Mouse (Mus musculus): ENCODE results near the gene G430095P16Rik.
A peak's percentile ranks its signal among the peaks of the same experiment; 100 is the strongest.

The G430095P16Rik gene

DNA sequence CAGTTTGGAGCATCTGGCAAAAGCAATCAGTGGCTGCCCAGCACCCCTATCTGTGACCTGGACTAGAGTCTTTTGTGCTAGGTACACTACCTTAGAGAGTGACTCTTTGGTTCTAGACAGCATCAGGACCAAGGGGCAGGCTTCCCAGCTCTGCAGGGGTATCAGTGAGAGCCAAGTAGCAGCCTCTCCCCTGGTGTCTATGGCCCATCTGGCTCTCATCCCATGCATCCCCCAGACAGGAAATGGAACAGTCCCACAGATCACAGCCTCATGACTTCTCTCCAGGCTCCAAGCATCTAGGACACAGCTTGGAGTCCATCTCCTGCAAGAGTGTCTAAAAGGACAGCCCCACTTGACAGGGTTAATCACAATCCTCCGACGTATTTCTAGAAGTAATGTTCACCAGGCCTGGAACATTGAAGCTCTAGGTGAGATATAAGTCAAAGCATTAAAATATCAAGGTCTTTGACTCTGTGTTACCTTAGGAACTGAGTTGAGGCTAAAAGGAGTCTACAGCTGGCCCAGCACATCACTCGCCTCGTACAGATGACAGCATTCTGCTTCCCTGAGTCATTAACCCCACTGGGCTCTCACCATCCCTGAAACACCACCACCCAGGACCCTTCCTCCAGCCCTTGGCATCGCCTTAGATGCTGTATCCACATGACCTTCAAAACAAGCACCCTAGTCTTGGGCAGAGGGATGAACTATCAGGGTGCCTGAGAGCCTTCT lies 3.7 kb upstream of the G430095P16Rik start:
- no peak for DNase-seq (ENCODE audit: low read depth, low spot score)

DNA sequence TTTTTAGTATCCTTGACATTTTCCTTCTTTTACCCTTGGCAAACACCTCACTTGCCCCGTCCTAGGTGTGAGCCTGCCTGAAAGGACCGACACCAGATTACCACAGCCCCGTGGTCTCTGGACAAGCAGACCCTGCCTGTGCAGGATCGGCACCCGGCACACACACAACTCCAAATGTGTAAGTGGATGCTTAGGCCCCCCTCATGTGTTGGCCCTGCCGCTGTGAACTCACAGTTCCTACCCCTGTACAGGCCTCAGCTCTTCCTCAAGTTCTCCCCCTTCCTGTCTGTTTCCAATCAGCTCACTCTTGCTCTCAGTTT lies 317 bp upstream of the G430095P16Rik start:
- DNase-seq (ENCODE audit: low read depth, low spot score): no peak

DNA sequence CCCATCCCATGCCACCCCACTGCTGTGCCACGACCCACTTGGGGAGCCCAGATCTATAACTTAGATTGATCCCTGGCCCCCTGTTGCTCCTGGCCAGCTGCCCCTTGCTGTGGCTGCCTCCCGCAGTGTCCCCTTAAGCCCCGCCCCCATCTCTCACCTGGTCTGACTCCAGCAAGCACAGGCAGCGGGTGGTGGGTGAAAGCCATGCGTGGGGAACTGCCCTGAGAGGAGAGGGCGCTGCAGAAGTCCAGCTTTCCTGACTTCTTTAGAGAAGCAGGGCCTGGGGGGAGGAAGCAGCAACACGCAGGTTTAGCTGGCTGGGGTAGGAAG lies 729 bp downstream of the G430095P16Rik start:
- DNase-seq (ENCODE audit: low read depth, low spot score): no peak

DNA sequence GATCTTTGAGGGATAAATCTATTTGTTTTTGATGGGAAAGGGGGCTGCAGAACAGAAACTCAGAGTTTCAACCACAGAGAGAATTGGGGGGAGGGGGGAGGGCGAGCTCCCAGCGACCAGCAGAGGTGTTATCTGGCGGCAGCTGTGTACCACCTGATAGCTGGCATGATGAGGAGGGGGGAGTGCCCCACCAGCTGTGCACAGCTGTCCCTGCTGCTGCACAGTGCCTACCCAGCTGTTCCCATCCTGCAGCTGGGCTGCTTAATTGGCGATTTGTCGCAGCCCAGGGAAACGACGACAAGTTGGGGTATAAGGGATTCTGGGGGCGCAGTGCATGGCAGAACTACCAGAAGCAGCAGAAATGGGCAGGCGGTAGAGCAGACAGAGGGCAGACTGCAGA lies 1.9 kb downstream of the G430095P16Rik start:
- no peak for DNase-seq (ENCODE audit: low read depth, low spot score)

DNA sequence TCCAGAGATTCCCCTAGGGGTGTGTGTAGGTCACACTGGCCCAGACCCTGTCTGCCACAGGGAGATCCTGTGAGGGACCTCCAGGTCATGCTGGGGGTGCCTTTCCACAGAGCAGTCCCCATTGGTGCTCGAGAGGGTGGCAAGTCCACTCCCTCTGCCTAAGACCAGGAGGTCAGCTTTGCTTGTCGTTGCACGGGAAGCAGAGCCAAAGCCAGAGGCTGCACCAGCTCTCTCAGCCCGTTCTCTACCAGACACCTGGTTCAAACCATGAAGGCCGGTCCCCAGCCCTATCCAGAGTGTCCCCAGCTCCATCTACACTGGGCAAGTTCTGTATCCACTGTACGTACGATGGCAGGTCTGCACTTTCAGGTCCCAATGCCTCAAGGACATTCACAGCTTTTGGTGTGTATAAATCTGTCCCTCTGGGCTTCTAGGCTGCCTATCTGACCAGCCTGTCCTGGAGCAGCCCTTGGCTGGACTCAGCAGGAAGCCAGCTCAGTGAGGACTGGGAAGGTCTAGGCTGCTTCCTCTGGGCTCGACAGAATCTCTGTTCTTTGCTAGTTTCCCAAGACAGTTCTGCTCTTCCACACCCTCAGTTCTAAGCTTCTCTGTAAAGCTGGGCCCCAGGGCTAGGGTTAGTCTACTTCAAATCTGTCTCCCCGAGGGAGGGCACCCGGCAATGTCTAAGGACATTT lies 2.6 kb downstream of the G430095P16Rik start:
- DNase-seq (ENCODE audit: low read depth, low spot score): no peak

DNA sequence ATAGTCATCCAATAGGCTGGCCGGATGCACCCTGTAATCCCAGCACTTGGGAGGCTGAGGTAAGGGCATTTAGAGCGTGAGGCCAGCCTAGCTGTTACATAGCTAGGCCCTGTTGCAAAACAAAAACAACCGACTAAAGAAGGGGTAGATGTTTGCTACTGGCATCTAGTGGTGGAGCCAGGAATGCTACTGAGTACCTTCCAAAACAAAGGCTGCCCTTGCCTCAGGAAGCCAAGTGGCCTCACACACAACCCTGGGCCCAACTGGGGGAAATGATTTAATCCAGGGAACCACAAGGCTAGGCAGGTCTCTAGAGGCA lies 3.1 kb downstream of the G430095P16Rik start:
- no peak for DNase-seq (ENCODE audit: low read depth, low spot score)

DNA sequence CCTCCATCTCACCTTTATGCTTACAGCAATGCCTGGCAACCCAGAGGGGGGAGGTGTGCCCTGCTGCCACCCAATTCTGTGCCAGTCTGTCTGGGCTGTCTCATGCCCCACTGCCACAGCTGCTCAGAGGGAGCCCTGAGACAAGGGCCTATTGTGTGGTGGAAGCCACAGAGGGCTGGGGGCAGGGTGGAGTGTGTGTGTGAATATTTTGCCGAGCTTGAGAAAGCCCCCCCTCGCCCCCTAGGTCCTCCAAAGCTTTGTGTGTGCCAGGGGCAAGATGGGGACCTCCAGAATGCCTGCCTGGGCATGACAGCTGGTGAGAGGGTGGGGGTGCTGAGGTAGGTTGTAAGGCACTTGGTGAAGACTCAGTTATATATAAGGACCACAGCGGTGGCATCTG lies 5.7 kb downstream of the G430095P16Rik start:
- DNase-seq (ENCODE audit: low read depth, low spot score): no peak

DNA sequence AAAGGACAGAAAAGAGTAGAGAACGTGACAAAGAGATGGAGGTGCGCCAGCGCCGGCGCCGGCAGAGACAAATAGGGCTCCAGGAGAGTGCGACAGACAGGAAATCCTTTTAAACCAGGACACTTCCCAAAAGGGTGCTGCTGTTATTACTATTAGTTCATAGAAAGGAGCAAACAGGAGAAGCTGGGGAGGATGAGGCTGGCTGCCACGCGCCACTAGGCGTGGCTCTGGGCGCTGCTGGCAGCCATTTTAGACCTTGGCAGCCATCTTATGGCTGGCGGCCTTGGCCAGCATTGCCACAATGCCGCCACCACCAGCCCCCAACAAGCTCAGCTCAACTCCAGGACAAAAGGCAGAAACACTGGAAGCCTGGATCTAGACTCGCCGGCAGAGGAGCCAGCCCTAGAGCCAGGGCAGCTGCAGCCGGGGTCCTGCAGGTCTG lies 7.1 kb downstream of the G430095P16Rik start:
- DNase-seq (ENCODE audit: low read depth, low spot score): no peak

DNA sequence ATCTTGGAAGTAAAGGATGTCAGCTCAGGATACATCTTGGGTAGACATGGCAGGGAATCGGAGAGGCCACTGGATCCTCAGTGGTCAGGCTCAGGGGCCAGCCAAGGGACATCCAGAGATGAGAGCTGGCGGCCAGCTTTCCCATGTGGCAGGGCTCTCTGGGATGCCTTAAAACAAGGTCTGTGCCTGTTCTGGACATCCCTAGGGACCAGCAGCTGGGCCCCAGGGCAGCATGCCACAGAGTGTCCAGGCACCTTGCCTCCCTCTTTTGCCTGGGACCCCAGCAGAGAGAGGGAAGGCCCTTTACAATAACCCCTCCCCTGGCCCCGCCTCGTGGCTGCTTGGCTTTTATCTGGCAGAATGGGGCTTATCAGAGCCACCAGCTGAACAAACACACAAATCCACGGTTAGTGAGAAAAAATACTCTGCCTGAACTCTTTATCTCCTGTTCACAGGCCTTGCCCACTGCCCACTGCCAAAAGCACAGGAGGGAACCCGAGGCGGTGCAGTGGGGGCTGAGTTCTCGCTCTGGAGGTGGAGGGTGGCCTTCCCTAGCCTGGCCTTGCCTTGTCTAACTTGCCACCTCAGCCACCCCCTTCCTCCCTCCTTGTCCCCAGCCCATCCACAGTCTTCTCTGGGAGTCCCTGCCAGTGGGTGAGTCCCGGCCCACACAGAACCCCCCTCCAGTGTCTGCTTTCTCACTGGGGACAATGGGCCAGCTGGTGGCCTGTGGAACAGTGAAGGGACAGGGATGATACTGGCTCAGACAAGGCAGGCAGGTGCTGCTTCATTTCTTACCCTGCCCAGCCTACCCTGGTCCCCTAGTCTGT lies 7.9 kb downstream of the G430095P16Rik start:
- peak; percentile 86 for DNase-seq (ENCODE audit: low read depth, low spot score)

DNA sequence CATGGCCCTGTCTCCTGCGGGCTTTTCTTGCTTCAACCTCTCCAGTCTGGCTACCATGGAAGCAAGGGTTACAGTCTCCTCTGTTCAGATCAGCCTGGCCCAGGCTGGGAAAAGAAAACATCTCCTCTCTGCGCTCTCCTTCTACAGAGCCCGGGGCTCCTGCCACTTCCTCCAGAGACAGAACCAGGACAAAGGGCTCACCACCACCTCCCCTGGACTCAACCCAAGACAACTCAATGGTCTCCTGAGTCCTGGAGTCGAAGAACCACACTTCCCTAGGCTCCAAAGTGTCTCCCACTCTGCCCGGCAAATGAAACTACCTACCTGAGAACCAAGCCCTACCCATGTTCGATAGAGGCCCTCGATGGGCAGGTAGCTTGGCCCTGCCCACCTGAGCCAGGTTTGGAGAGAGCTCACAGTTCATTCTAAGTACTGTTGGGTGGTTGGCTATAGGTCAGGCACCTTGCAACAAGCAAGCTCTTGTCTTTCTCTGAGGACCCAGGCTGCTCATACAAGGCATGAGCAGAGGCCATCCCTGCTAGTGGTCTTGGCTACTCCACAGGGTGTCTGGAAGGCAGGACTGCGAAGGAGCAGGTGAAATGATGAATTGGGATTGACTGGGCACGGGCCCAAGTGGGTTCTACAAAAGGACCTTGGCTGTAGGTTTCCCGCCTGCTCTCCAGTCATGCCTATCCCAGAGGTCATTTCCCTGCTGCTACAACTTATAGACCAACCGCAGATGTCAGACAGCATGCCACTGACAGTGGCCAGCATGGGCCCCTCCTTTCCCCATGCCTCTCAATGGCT lies 8.8 kb downstream of the G430095P16Rik start:
- DNase-seq (ENCODE audit: low read depth, low spot score): peak; percentile 41

DNA sequence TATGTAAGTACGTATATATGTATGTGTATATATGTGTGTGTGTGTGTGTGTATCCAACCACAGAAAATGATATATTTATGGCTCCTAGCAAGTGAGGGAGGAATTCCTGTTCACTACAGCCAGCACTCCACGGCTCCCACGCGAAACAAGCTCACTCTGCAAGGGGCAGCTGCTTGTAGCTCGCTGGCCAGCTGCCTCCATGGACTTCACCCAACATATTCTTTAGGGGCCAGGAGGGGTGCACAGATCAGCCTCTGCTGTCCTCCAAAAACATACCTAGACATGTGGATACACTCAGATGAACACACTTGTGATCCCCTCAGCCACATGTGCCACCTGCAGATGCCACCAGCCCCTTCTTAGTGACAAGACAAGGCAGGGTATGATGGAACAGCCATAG lies 9.7 kb downstream of the G430095P16Rik start:
- DNase-seq (ENCODE audit: low read depth, low spot score): no peak

DNA sequence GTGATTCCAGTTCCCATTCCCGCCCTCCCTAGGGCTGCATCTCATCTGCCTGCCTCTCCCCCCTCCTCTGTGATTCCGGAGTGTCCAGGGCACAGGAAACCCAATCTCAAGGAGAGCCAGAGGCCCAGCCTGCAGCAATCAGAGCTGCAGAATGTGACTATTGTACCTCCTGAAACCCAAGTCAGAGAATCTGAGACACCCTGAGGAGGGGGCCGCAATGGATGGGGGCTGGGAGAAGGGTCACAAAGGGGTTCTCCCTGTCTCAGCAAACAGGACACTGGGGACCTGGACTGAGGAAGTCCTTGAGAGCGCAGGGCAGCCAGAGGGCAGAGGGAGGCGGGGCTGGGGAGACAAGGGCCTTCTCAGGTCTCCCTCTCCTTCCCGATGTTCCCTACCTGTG lies 10.2 kb downstream of the G430095P16Rik start:
- no peak for DNase-seq (ENCODE audit: low read depth, low spot score)

DNA sequence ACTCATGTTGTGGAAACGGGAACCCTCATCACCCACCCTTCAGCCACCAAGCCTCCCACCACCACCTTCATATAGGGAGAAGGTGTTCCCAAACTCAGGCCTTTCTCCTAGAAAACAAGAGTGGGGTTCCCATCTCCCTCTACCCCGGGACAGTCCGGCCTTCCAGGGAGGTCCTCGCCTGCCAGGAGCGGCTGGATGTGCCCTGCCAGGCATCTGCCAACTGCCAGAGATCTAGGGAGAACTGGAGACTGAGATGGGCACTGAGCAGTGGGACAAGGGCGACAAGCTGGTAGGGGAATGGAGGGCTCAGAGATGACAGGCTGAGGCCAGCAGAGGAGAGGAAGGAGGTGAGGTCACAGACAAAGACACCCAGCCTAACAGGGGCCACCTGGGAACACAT lies 11.2 kb downstream of the G430095P16Rik start:
- DNase-seq (ENCODE audit: low read depth, low spot score): no peak

DNA sequence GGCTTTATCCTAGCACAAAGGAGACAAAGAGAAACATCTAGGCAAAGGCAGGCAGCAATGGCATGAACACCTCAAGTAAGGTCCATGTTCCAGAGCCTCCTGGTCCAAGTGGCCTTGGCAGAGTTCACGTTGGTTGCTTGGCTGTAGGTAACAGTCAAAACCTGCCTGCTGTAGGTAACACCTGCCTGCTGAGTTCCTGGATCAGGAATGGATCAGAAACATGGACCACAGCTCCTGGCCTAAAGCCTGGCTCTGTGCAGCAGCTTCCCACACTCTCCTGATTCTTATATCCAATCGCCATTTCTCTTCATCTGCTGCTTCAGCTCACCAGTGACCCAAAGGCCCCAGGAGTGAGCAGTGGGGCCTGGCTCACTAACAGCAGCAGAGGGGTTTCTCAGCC lies 11.9 kb downstream of the G430095P16Rik start:
- DNase-seq (ENCODE audit: low read depth, low spot score): no peak

DNA sequence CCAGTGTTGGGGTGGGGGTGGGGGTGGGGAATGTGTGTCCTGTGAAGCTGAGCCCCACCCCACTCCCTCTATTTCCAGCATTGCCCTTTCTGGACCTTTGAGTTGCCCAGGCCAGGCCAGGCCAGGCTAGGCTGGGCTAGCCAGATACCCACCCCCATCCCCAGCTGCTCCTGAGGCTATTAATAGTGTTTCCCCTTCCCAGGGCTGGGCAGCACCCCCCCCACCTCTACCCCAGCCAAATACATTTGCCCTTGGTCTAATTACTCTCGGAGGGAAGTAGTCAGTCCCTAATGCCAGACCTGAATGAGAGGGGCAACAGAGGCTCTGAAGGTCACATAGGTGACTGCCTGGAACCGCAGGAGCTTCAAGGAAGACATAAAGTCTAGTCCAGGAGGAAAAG lies 12.8 kb downstream of the G430095P16Rik start:
- DNase-seq (ENCODE audit: low read depth, low spot score): no peak

DNA sequence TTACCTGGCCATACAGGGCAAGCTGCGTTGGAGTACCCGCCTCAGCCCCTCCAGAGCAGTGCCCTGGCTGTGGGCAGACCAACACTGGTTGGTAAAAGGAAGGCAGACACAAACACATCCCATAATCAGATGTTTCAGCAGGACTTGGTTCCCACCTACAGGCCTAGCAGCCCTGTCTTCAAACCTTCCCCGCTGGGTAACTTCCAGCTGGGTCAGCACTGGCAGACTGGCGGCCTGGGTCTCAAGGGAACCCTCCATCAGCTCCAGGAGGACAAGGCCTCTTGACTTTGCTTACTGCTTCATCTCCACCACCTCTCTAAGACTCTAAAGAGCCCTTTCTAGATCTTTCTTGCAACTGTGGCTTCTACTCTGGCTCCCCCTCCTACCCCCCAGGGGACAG lies 13.7 kb downstream of the G430095P16Rik start:
- no peak for DNase-seq (ENCODE audit: low read depth, low spot score)

DNA sequence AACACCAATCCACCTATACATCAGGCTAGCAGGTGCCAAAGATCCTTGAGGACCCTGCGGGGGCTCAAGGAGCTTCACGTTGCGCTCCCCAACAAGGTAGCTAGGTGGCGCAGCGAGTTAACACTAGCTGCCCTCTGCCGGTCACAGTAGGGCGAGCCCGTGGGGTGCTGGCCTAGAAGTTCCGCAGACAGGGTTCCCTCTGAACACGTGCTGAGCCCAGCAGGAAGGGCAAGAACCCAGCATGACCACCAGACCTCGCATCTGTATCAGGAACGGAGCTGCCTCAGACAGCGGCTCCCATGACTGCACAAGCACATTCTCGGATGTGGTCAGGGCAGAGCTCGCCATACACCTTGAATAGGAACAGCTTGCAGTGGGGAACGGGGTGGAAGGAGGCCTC lies 14.8 kb downstream of the G430095P16Rik start:
- peak; percentile 70 for DNase-seq (ENCODE audit: low read depth, low spot score)

DNA sequence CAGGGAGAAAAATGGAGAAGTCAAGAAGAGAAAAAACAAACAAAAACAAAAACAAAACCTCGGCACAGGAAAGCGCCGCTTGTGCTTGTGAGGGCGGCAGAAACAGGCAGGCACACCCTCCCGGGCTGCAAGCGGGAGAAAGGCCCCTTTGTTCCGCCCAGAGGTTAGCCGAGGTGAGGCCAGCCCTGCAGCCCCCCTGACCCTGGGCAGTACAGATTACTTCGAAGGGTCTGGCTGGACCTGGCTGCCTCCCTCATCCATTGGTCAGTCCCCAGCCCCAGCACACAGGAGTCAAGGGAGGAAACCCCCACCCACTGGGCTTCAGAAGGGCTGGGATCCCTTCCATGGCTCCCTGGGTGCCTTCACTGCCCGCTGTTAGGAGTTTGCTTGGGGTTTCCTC lies 15.5 kb downstream of the G430095P16Rik start:
- DNase-seq (ENCODE audit: low read depth, low spot score): no peak

DNA sequence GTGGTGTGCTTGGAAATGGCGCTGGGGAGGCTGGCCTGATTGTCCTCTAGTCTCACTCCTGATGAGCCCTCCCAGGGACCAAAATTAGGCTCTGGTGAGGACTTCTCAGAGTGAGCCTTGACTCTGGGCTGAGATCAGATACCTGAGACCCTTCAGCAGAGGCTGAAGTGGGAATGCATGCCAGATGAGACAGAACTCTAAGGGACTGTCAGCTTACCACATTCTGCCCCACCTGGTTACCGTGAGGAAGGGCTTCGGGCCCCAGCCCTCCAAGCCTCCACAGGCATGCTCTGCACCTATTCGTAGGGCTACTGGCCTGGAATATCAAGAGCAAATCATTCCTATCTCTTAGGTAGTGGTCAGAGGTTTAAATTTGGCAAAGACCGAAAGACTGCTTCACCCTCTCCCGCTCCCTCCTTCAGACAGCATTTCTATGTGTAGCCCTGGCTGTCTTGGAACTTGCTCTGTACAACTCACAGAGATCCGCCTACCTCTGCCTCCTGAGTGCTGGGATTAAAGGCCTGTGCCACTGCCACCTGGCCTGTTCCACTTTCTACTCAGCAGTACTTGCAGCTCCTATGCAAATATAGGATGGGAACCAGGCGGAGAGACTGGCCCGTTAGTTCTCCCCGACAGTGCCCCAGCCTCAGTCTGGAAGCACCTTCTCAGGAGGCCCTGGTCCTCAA lies 16.1 kb downstream of the G430095P16Rik start:
- DNase-seq (ENCODE audit: low read depth, low spot score): no peak

DNA sequence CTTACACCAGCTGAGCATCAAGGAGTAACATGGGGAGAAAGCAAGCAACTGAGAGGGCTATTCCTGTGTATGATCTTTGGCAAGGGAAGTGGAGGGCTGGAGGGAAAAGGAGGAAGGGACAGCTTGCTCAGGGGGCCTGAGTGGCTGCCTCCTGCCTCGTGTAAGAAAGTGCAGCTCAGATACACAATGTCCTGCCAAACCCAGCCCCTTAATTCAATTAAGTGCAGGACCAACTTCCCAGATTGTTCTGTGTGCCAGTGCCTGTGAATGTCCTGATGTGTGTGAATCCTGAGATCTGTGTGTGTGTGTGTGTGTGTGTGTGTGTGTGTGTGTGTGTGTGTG lies 16.6 kb downstream of the G430095P16Rik start:
- no peak for DNase-seq (ENCODE audit: low read depth, low spot score)
